Mouse (Mus musculus) stomach, embryonic 14.5 days (tissue): ENCODE measurements at regions not wholly inside any gene's neighbourhood (a gene's known extent, or its start where the extent isn't known, plus 50 kb on each side); places are given as distances from the start of the nearest gene placed in this dataset.

Experiments
- ATAC-seq: fragments of 200-750 bp; cut with Nextera tagmentation; 2 replicates; pipeline ENCODE4 v1.8.0; 2017; ENCODE audit warnings: low read depth, moderate TSS enrichment; ENCODE audit not compliant: insufficient number of reproducible peaks, insufficient read depth, low FRiP score
- H3K27ac ChIP-seq: fragments of 300-500 bp; sonication (generic); 2 replicates; pipeline ENCODE4 v1.5.1; 2014; ENCODE audit warnings: mild to moderate bottlenecking, low read length, moderate library complexity, mixed read lengths
- H3K27me3 ChIP-seq: fragments of 300-500 bp; sonication (generic); 2 replicates; pipeline ENCODE4 v1.6.1; 2014; ENCODE audit warnings: low read length, control low read depth, mixed read lengths; ENCODE audit not compliant: control insufficient read depth, insufficient read depth
- H3K36me3 ChIP-seq: fragments of 300-500 bp; sonication (generic); 2 replicates; pipeline ENCODE4 v1.6.1; 2014; ENCODE audit warnings: mild to moderate bottlenecking, control low read depth, low read length, moderate library complexity, mixed read lengths; ENCODE audit not compliant: control insufficient read depth, insufficient read depth
- H3K4me1 ChIP-seq: fragments of 300-500 bp; sonication (generic); 2 replicates; pipeline ENCODE4 v1.6.1; 2014; ENCODE audit warnings: low read length, control low read depth, mixed read lengths; ENCODE audit not compliant: control insufficient read depth, insufficient read depth
- H3K4me2 ChIP-seq: fragments of 300-500 bp; sonication (generic); replicated peaks from 2 replicates; pipeline ENCODE4 v1.6.1; 2014; ENCODE audit warnings: low read depth, low read length, control low read depth
- H3K4me3 ChIP-seq: fragments of 300-500 bp; sonication (generic); 2 replicates; pipeline ENCODE4 v1.5.1; 2014; ENCODE audit warnings: low read depth, low read length, control low read depth
- H3K9ac ChIP-seq: fragments of 300-500 bp; sonication (generic); replicated peaks from 2 replicates; pipeline ENCODE4 v1.6.1; 2014; ENCODE audit warnings: low read depth, mild to moderate bottlenecking, control low read depth, low read length, moderate library complexity, mixed read lengths
- H3K9me3 ChIP-seq: fragments of 300-500 bp; sonication (generic); 2 replicates; pipeline ENCODE4 v1.6.1; 2016; ENCODE audit warnings: low read depth, low read length, control low read depth; ENCODE audit not compliant: control insufficient read depth
- WGBS: fragments of 180-500 bp; shearing (Covaris S2); extraction: QIAGEN DNeasy Blood & Tissue Kit; methylation state at CpG from one replicate; pipeline ENCODE4 v1.1.7; 2014; 5-methylcytosine and 5-hydroxymethylcytosine counted together

DNA sequence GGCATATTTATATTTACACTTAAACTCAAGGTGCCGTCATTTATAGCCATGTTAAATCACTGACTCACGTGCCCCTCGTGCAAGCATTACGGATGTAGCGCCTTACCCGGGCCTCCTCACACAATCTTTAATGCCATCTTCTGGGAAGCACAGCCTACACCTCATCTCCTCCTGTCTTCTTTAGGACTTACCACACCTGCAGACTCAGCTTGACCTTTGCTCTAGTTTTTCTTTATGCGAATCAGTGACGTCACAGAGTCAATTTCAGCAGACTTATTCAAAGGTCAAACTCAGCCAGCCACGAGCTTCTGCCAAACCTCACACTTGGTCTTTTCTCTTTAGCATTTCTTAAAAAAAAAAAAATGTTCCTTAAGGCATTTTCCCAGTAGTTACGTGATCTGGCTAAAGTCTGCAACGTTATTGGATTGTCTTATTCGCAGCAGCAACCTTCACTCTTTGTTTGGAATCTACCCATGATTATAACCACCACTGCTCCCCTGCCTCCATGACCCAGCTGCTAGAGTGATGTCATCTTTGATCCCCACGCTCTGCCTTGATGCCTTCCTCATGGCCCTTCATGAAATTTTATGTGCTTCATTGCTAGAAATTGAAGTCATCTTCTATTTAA, 285.3 kb downstream of the Lmo7 start:
- Histone ChIP-seq H3K4me3 (no peak overlapping the region), H3K27me3 (no peaks in the 10 kb centered on the region), H3K4me2 (no peak overlapping the region), H3K4me1 (no peaks in the 10 kb centered on the region), H3K36me3 (no peaks in the 10 kb centered on the region), H3K27ac (no peak overlapping the region), H3K9me3 (no peaks in the 10 kb centered on the region), H3K9ac (no peak overlapping the region)
- 63% methylated on average over 13 of the region's 13 CpGs for WGBS
- ATAC-seq, result no peak

- H3K9ac ChIP-seq, result no peak overlapping the region
- H3K27ac ChIP-seq, result no peak overlapping the region
- 36% methylated on average over 3 of the region's 3 CpGs for WGBS
- H3K4me3 ChIP-seq, result no peak overlapping the region
- ATAC-seq, result no peak
- no peaks in the 10 kb centered on the region for H3K27me3 ChIP-seq
- no peaks in the 10 kb centered on the region for H3K4me1 ChIP-seq
- no peak overlapping the region for H3K4me2 ChIP-seq
- no peaks in the 10 kb centered on the region for H3K9me3 ChIP-seq
- no peaks in the 10 kb centered on the region for H3K36me3 ChIP-seq
These were observed 283.5 kb downstream of the Lmo7 start for GRCm38 (mm10) chr14:102013238-102013637.

GRCm38 (mm10) chr14:101997535-101997934, 267.8 kb downstream of the Lmo7 start:
- Histone ChIP-seq H3K36me3 (no peaks in the 10 kb centered on the region), H3K4me1 (no peaks in the 10 kb centered on the region), H3K27ac (no peak overlapping the region), H3K27me3 (no peaks in the 10 kb centered on the region), H3K9me3 (no peaks in the 10 kb centered on the region), H3K4me2 (no peak overlapping the region), H3K9ac (no peak overlapping the region), H3K4me3 (no peak overlapping the region)
- WGBS, result 60% methylated on average over 4 of the region's 4 CpGs
- no peak for ATAC-seq

- no peaks in the 10 kb centered on the region for H3K27me3 ChIP-seq
- H3K9ac ChIP-seq, result no peak overlapping the region
- H3K36me3 ChIP-seq, result no peaks in the 10 kb centered on the region
- peaks cover 3% of the 10 kb centered on the region; the same call in 1 of the 2 replicates for H3K4me1 ChIP-seq
- 25% methylated on average over 2 of the region's 2 CpGs for WGBS
- 0 out of 2 replicates have a peak, but pooled peaks have one; percentile 28 for ATAC-seq
- H3K27ac ChIP-seq, result no peak overlapping the region
- no peak overlapping the region for H3K4me3 ChIP-seq
- no peak overlapping the region for H3K4me2 ChIP-seq
- H3K9me3 ChIP-seq, result no peaks in the 10 kb centered on the region
These were observed 254.6 kb downstream of the Lmo7 start for GRCm38 (mm10) chr14:101984401-101984800.
